In genomic region chr2:65199706-65200105, GRCm38 (mm10) we compare ENCODE assay signal across 22 mouse cellular contexts. TPM values are rescaled to one million over a fixed set of nuclear protein-coding genes. Genes with fewer than 3 reads are reported as not detected.
DNase-seq lines count a peak whose midpoint lies in the region; ATAC-seq lines count a peak whose summit lies in the region.
"Had no signal": no experiment of that assay in that cellular context is flagged by ENCODE, and none has a peak within 500 bp of the region (broad histone marks: within the 10 kb centered on the region; RNA-seq: fewer than 3 reads in every experiment).

No protein-coding gene starts in this region.

- H3K27ac ChIP-seq in liver, embryonic 12.5 days, result no peak overlapping the region
- H3K27ac ChIP-seq: embryonic facial prominence, embryonic 10.5 days; gastrocnemius, adult 2 months; heart, embryonic 10.5 days; hindbrain, embryonic 12.5 days had no signal

- peak; percentile 72 for DNase-seq in heart, adult 11 months
- no peak for DNase-seq in heart, adult 9 months (ENCODE audit: low spot score in 2 of 2)
- DNase-seq in kidney, adult 8-10 months, result peak; percentile 62 to 63
- DNase-seq in kidney, postnatal 14 days, result no peak
- DNase-seq in induced T-regulatory cell, adult 2 months (ENCODE audit: low read depth), result peak; percentile 27
- DNase-seq in ovary, postnatal 36 days (ENCODE audit: low spot score), result no peak
- DNase-seq: adrenal gland, adult 8-10 months; adrenal gland, postnatal 36 days; cerebellum, adult 2 months; cerebellum, postnatal 10 days; gastrocnemius, adult 2 months; gastrocnemius, postnatal 25 days; heart, postnatal 10 days; heart, postnatal 4 days had no signal

- WGBS in liver, embryonic 12.5 days (ENCODE audit: insufficient replicate concordance), result 54% methylated on average over 9 of the region's 9 CpGs

- H3K4me2 ChIP-seq in liver, embryonic 12.5 days, result no peak overlapping the region
- H3K4me2 ChIP-seq: hindbrain, embryonic 12.5 days had no signal

- H3K4me3 ChIP-seq in liver, embryonic 12.5 days, result no peak overlapping the region
- H3K4me3 ChIP-seq: embryonic facial prominence, embryonic 10.5 days; gastrocnemius, adult 2 months; heart, embryonic 10.5 days; hindbrain, embryonic 12.5 days had no signal

- H3K9ac ChIP-seq in liver, embryonic 12.5 days, result no peak overlapping the region
- H3K9ac ChIP-seq: hindbrain, embryonic 12.5 days had no signal

- H3K4me1 ChIP-seq in liver, embryonic 12.5 days, result no peaks in the 10 kb centered on the region
- H3K4me1 ChIP-seq: hindbrain, embryonic 12.5 days had no signal

- H3K9me3 ChIP-seq in liver, embryonic 12.5 days (replicated peaks), result no peaks in the 10 kb centered on the region
- H3K9me3 ChIP-seq: embryonic facial prominence, embryonic 10.5 days; heart, embryonic 10.5 days had no signal

- no peaks in the 10 kb centered on the region for H3K27me3 ChIP-seq in liver, embryonic 12.5 days (replicated peaks)
- H3K27me3 ChIP-seq: CH12.LX; hindbrain, embryonic 12.5 days; Patski had no signal

- ATAC-seq in liver, embryonic 12.5 days, result no peak
- ATAC-seq: activated CD4-positive, CD25-positive, alpha-beta regulatory T cell, adult 4 months; forebrain, embryonic 14.5 days; Patski had no signal

- no peaks in the 10 kb centered on the region for H3K36me3 ChIP-seq in liver, embryonic 12.5 days
- H3K36me3 ChIP-seq: embryonic facial prominence, embryonic 10.5 days; heart, embryonic 10.5 days; hindbrain, embryonic 12.5 days had no signal

RNA-seq across cellular contexts. Expression of gene Cobll1, which starts 39.5 kb away (rescaled TPM):
- polyA plus RNA-seq in liver, embryonic 12.5 days (2016; fragmentation: Nextera tagmentation; extraction: Ambion mirVana), result 4.3 and 4.4 TPM in 2 replicates

Comparison
In these comparisons a context has a peak if more than half of its experiments do, and no peak if none do; other contexts are left out.
1. DNase-seq: peak in heart, adult 11 months (single experiment), kidney, adult 8-10 months (2 of 2) and induced T-regulatory cell, adult 2 months (single experiment); none in heart, adult 9 months (0 of 2), kidney, postnatal 14 days (single experiment) and ovary, postnatal 36 days (single experiment).